Mouse (Mus musculus): Measurements from ENCODE around the gene Dner. TPM values are rescaled to one million over a fixed set of nuclear protein-coding genes. Genes with fewer than 3 reads are reported as not detected.

Gene Dner
- total RNA-seq, 4 experiments from 2014 or later, result 107 to 134 (median 125) TPM

GRCm38 (mm10) chr1:84636890-84637289, 59.1 kb downstream of the Dner start:
- DNase-seq (ENCODE audit: low spot score in 2 of 2), result no peak

GRCm38 (mm10) chr1:84628244-84628643, 67.8 kb downstream of the Dner start:
- DNase-seq (ENCODE audit: low spot score in 2 of 2), result no peak

GRCm38 (mm10) chr1:84622978-84623554, 73.0 kb downstream of the Dner start:
- DNase-seq (ENCODE audit: low spot score in 2 of 2), result no peak

- DNase-seq (ENCODE audit: low spot score in 2 of 2), result peak; percentile 68 to 75
These were observed 74.7 kb downstream of the Dner start for GRCm38 (mm10) chr1:84621308-84621707.

GRCm38 (mm10) chr1:84619131-84619760, 76.8 kb downstream of the Dner start:
- peak; percentile 35 to 37 for DNase-seq (ENCODE audit: low spot score in 2 of 2)

GRCm38 (mm10) chr1:84618094-84618493, 77.9 kb downstream of the Dner start:
- no peak for DNase-seq (ENCODE audit: low spot score in 2 of 2)

- DNase-seq (ENCODE audit: low spot score in 2 of 2), result no peak
These were observed 79.9 kb downstream of the Dner start for GRCm38 (mm10) chr1:84616133-84616532.

GRCm38 (mm10) chr1:84614596-84614995, 81.4 kb downstream of the Dner start:
- DNase-seq (ENCODE audit: low spot score in 2 of 2), result no peak

GRCm38 (mm10) chr1:84613119-84613518, 82.9 kb downstream of the Dner start:
- DNase-seq (ENCODE audit: low spot score in 2 of 2), result no peak

GRCm38 (mm10) chr1:84611331-84611730, 84.7 kb downstream of the Dner start:
- no peak for DNase-seq (ENCODE audit: low spot score in 2 of 2)

GRCm38 (mm10) chr1:84599025-84599424, 97.0 kb downstream of the Dner start:
- no peak for DNase-seq (ENCODE audit: low spot score in 2 of 2)

GRCm38 (mm10) chr1:84596023-84596422, 100.0 kb downstream of the Dner start:
- no peak for DNase-seq (ENCODE audit: low spot score in 2 of 2)

- no peak for DNase-seq (ENCODE audit: low spot score in 2 of 2)
These were observed 103.6 kb downstream of the Dner start for GRCm38 (mm10) chr1:84592394-84592793.

- no peak for DNase-seq (ENCODE audit: low spot score in 2 of 2)
These were observed 105.5 kb downstream of the Dner start for GRCm38 (mm10) chr1:84590534-84590933.

- no peak for DNase-seq (ENCODE audit: low spot score in 2 of 2)
These were observed 110.6 kb downstream of the Dner start for GRCm38 (mm10) chr1:84585434-84585833.

- DNase-seq (ENCODE audit: low spot score in 2 of 2), result peak in 1 of 2 experiments; percentile 72
These were observed 114.2 kb downstream of the Dner start for GRCm38 (mm10) chr1:84581812-84582211.

GRCm38 (mm10) chr1:84561841-84562240, 134.2 kb downstream of the Dner start:
- DNase-seq (ENCODE audit: low spot score in 2 of 2), result no peak

GRCm38 (mm10) chr1:84561387-84561786, 134.6 kb downstream of the Dner start:
- DNase-seq (ENCODE audit: low spot score in 2 of 2), result no peak

GRCm38 (mm10) chr1:84556546-84557511, 139.2 kb downstream of the Dner start:
- DNase-seq (ENCODE audit: low spot score in 2 of 2), result no peak

- no peak for DNase-seq (ENCODE audit: low spot score in 2 of 2)
These were observed 144.0 kb downstream of the Dner start for GRCm38 (mm10) chr1:84552005-84552404.

GRCm38 (mm10) chr1:84550065-84550368, 146.0 kb downstream of the Dner start:
- no peak for DNase-seq (ENCODE audit: low spot score in 2 of 2)

- DNase-seq (ENCODE audit: low spot score in 2 of 2), result no peak
These were observed 146.5 kb downstream of the Dner start for GRCm38 (mm10) chr1:84549367-84550064.

Measured in layer of hippocampus, adult 8-10 months (tissue).